Mouse (Mus musculus) C2C12 (cell line): Measurements from ENCODE around the gene Pla2g12b. TPM values are rescaled to one million over a fixed set of nuclear protein-coding genes. Genes with fewer than 3 reads are reported as not detected.

Experiments
- H3K27me3 ChIP-seq: one replicate; pipeline ENCODE4 v1.6.1; 2011; ENCODE audit not compliant: control insufficient read depth, insufficient read depth, insufficient read length
- H3K36me3 ChIP-seq: one replicate; pipeline ENCODE4 v1.6.1; 2011; ENCODE audit not compliant: control insufficient read depth, insufficient read depth
- H3K4me3 ChIP-seq: one replicate; pipeline ENCODE4 v1.5.1; 2011; ENCODE audit warnings: mild to moderate bottlenecking, control low read depth; ENCODE audit not compliant: poor library complexity, insufficient read depth, severe bottlenecking
- H3K79me2 ChIP-seq: one replicate; pipeline ENCODE4 v1.6.1; 2011; ENCODE audit not compliant: control insufficient read depth, insufficient read depth
- H3K79me3 ChIP-seq: one replicate; pipeline ENCODE4 v1.6.1; 2011; ENCODE audit warnings: low read depth, control low read depth
- H3ac ChIP-seq: one replicate; pipeline ENCODE3; 2011; ENCODE audit warnings: low read depth; ENCODE audit not compliant: control insufficient read depth, insufficient read length
- CEBPB ChIP-seq: IDR thresholded peaks from one replicate; pipeline ENCODE4 v1.6.1; 2011; ENCODE audit warnings: low read depth, mild to moderate bottlenecking, control low read depth, moderate library complexity
- CTCF ChIP-seq: IDR thresholded peaks from one replicate; pipeline ENCODE4 v1.5.1; 2011; ENCODE audit not compliant: control insufficient read depth, insufficient read depth, insufficient read length
- FOSL1 ChIP-seq: IDR thresholded peaks from one replicate; pipeline ENCODE4 v1.8.0; 2011; ENCODE audit warnings: mild to moderate bottlenecking, low read length; ENCODE audit not compliant: poor library complexity, insufficient read depth, severe bottlenecking
- MAX ChIP-seq: IDR thresholded peaks from one replicate; pipeline ENCODE4 v1.6.1; 2011; ENCODE audit warnings: mild to moderate bottlenecking, control low read depth
- MYOD1 ChIP-seq: IDR thresholded peaks from one replicate; pipeline ENCODE4 v1.6.1; 2011; ENCODE audit warnings: low read depth; ENCODE audit not compliant: control insufficient read depth, insufficient read length
- MYOG ChIP-seq: IDR thresholded peaks from one replicate; pipeline ENCODE4 v1.6.1; 2011; ENCODE audit not compliant: control insufficient read depth, insufficient read length; ENCODE audit errors: extremely low read depth
- USF1 ChIP-seq: IDR thresholded peaks from one replicate; pipeline ENCODE4 v1.6.1; 2011; ENCODE audit warnings: low read depth, mild to moderate bottlenecking, control low read depth, moderate library complexity
- polyA plus RNA-seq: library from polyadenylated mRNA; unstranded; fragments of >200 nt; fragmentation: generic; extraction: Trizol; gene quantifications from one replicate; pipeline ENCODE4 v1.2.1, GENCODE M21; 2012; ENCODE audit warnings: missing spikeins

The Pla2g12b gene
- polyA plus RNA-seq, 1 experiment: not detected

- Histone ChIP-seq H3K36me3 (peaks cover 56% of the 10 kb centered on the region), H3K79me3 (no peaks in the 10 kb centered on the region), H3ac (no peak overlapping the region), H3K4me3 (no peak overlapping the region), H3K27me3 (no peaks in the 10 kb centered on the region), H3K79me2 (no peaks in the 10 kb centered on the region)
- TF ChIP-seq MAX: no peak
- TF ChIP-seq CTCF: no peak
- no peak for TF ChIP-seq MYOG
- TF ChIP-seq MYOD1: no peak
- TF ChIP-seq CEBPB: no peak
- no peak for TF ChIP-seq FOSL1
- TF ChIP-seq USF1: no peak
Observed at GRCm38 (mm10) chr10:59454631-59455030, 51.2 kb downstream of the Pla2g12b start.

DNA sequence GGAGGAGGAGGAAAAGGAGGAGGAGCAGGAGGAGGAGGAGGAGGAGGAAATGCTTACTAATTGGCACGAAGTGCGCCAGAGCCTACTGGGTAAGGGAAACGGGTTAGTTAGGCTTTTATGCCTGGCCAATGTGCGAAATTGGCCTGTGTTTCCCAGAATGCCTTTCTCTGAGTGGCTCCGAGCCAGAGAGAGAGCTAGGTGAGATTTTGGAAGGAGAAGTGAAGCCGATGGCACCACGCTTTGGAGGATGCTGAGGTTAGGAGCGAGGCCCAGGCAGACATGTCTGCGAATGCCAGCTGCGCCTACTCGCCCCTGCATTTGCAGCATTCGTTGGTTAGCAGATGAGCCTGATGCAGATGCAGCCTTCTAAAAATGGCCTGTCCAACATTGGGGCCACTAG is 56.3 kb downstream of the Pla2g12b start:
- no peak for TF ChIP-seq CEBPB
- TF ChIP-seq MYOD1: no peak
- no peak for TF ChIP-seq USF1
- no peak for TF ChIP-seq MAX
- TF ChIP-seq FOSL1: no peak
- TF ChIP-seq MYOG: no peak
- TF ChIP-seq CTCF: no peak
- no peaks in the 10 kb centered on the region for H3K27me3 ChIP-seq
- H3K79me3 ChIP-seq: no peaks in the 10 kb centered on the region
- H3K79me2 ChIP-seq: no peaks in the 10 kb centered on the region
- no peak overlapping the region for H3ac ChIP-seq
- peaks cover 34% of the 10 kb centered on the region for H3K36me3 ChIP-seq
- no peak overlapping the region for H3K4me3 ChIP-seq

DNA sequence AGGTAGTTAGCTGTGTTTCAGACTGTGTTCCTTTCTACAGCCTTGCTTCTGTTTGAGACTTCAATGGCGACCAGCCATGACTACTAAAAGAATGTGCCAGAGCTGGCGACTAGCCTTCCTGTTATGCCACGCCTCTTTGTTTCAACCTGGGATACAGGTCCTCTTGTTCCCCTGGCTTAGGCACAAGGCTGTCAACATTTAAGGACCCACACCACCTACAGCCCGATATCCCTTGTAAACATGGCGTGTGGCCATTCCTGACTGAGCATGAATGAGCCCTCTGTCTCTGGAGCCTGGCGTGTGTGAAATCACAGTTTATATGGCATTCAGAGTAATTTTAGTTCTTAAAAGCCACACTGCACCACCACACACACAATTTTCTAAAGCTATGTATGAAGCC is 58.8 kb downstream of the Pla2g12b start:
- Histone ChIP-seq H3K79me3 (no peaks in the 10 kb centered on the region), H3K79me2 (no peaks in the 10 kb centered on the region), H3K36me3 (peaks cover 34% of the 10 kb centered on the region), H3K27me3 (no peaks in the 10 kb centered on the region), H3ac (no peak overlapping the region), H3K4me3 (no peak overlapping the region)
- TF ChIP-seq MAX: no peak
- TF ChIP-seq CEBPB: no peak
- no peak for TF ChIP-seq MYOD1
- TF ChIP-seq USF1: no peak
- no peak for TF ChIP-seq MYOG
- TF ChIP-seq FOSL1: no peak
- no peak for TF ChIP-seq CTCF

GRCm38 (mm10) chr10:59465546-59465945 is 62.1 kb downstream of the Pla2g12b start:
- Histone ChIP-seq H3K79me2 (no peaks in the 10 kb centered on the region), H3ac (no peak overlapping the region), H3K79me3 (no peaks in the 10 kb centered on the region), H3K36me3 (peaks cover 39% of the 10 kb centered on the region), H3K4me3 (no peak overlapping the region), H3K27me3 (no peaks in the 10 kb centered on the region)
- TF ChIP-seq MYOG: no peak
- TF ChIP-seq MYOD1: no peak

- no peaks in the 10 kb centered on the region for H3K27me3 ChIP-seq
- H3K4me3 ChIP-seq: no peak overlapping the region
- TF ChIP-seq CEBPB (no peak), CTCF (no peak), MYOG (no peak), FOSL1 (no peak), MAX (no peak), USF1 (no peak), MYOD1 (no peak)
- peaks cover 39% of the 10 kb centered on the region for H3K36me3 ChIP-seq
- H3K79me3 ChIP-seq: no peaks in the 10 kb centered on the region
- no peaks in the 10 kb centered on the region for H3K79me2 ChIP-seq
- no peak overlapping the region for H3ac ChIP-seq
Observed at GRCm38 (mm10) chr10:59466626-59467025, 63.2 kb downstream of the Pla2g12b start.

DNA sequence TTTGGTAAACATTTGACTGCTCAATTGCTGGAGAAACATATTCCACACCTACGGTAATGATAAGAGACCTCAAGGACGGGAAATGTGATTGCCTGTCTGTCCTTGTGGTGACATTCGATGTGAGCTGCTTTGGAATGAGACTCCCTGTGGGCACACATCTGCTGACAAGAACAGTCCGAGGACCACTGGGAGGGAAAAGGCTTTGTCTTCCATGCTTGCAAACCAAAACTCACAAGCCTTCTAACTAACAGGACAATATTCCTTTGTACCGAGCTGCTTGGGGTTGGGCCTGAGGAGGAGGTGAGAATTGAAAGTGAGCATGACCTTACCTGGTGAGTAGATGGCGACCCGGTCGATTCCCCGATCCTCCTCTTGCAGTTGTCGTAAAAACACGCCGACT is 63.8 kb downstream of the Pla2g12b start:
- H3K79me3 ChIP-seq: no peaks in the 10 kb centered on the region
- TF ChIP-seq MYOD1 (no peak), MYOG (no peak), FOSL1 (no peak), MAX (no peak), USF1 (no peak), CEBPB (no peak), CTCF (no peak)
- H3ac ChIP-seq: no peak overlapping the region
- no peak overlapping the region for H3K4me3 ChIP-seq
- peaks cover 34% of the 10 kb centered on the region for H3K36me3 ChIP-seq
- H3K27me3 ChIP-seq: no peaks in the 10 kb centered on the region
- H3K79me2 ChIP-seq: no peaks in the 10 kb centered on the region
